8 mouse cellular contexts compared by ENCODE assay signal in the genomic region with DNA sequence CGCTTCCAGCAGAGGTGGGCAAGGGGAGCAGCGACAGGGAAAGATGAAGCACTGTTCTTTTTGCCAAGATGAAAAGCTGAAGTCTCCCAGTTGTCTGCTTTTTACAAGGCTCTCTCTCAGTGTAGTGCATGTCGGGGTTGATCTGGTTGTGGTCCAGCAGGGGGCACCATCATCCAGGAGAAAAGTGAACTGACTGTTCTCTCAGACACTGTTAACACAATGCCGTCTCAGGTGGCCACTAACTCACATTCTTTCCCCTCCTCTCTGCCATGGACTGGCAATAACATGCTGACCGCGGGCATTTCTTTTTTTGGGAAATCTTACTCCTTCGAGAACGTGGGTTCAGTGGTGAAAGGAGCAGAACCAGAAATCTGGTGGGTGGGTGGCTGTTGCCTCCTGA. TPM values are rescaled to one million over a fixed set of nuclear protein-coding genes. Genes with fewer than 3 reads are reported as not detected.
DNase-seq lines count a peak whose midpoint lies in the region; ATAC-seq lines count a peak whose summit lies in the region.

No protein-coding gene starts in this region.

- ATAC-seq in intestine, embryonic 16.5 days, result peak; percentile 47; the same call in 1 of the 2 replicates

- H3K4me2 ChIP-seq in intestine, embryonic 16.5 days (ENCODE audit: low read depth, low read length), result no peak overlapping the region

- H3K9ac ChIP-seq in intestine, embryonic 16.5 days (ENCODE audit: low read depth, low read length), result no peak overlapping the region

- peak; percentile 73 to 93 for DNase-seq in adrenal gland, adult (ENCODE audit: inconsistent age in 2 of 2, low spot score in 1 of 2)
- peak; percentile 88 for DNase-seq in embryo, embryonic 10.5 days (ENCODE audit: low spot score)
- DNase-seq in gastrocnemius, postnatal 4 days (ENCODE audit: low spot score in 2 of 2), result peak; percentile 45 to 73
- peak; percentile 79 to 83 for DNase-seq in left cerebral cortex, postnatal 25 days (ENCODE audit: low spot score in 2 of 2)
- DNase-seq in midbrain, embryonic 10.5 days (ENCODE audit: low spot score), result peak; percentile 70
- peak; percentile 83 for DNase-seq in right cerebral cortex, postnatal 4 days
- DNase-seq in yolk sac, embryonic 10.5 days (ENCODE audit: low spot score), result peak; percentile 45

- H3K4me1 ChIP-seq in intestine, embryonic 16.5 days (ENCODE audit: control insufficient read depth, insufficient read depth, low read length), result no peaks in the 10 kb centered on the region
- no peaks in the 10 kb centered on the region for H3K4me1 ChIP-seq in midbrain, embryonic 10.5 days

- peaks cover 30% of the 10 kb centered on the region for H3K36me3 ChIP-seq in intestine, embryonic 16.5 days (ENCODE audit: control insufficient read depth, insufficient read depth, low read length)
- H3K36me3 ChIP-seq in midbrain, embryonic 10.5 days, result peaks cover 98% of the 10 kb centered on the region

- H3K27me3 ChIP-seq in intestine, embryonic 16.5 days (replicated peaks; ENCODE audit: control insufficient read depth, insufficient read depth, low read length), result no peaks in the 10 kb centered on the region
- H3K27me3 ChIP-seq in midbrain, embryonic 10.5 days (ENCODE audit: low read depth, poor library complexity, severe bottlenecking), result no peaks in the 10 kb centered on the region

- intact Hi-C loops in left cerebral cortex, postnatal 25 days (cut with DNase I), result loop anchor here (1.0 kb wide), 2 partner anchors 106 to 138 kb away; no protein-coding TSS in a partner anchor

- H3K4me3 ChIP-seq in intestine, embryonic 16.5 days (ENCODE audit: low read length), result no peak overlapping the region
- no peak overlapping the region for H3K4me3 ChIP-seq in midbrain, embryonic 10.5 days

- H3K27ac ChIP-seq in intestine, embryonic 16.5 days (ENCODE audit: low read length), result no peak overlapping the region
- no peak overlapping the region for H3K27ac ChIP-seq in midbrain, embryonic 10.5 days (replicated peaks)

- H3K9me3 ChIP-seq in intestine, embryonic 16.5 days (ENCODE audit: control insufficient read depth, low read length), result no peaks in the 10 kb centered on the region
- no peaks in the 10 kb centered on the region for H3K9me3 ChIP-seq in midbrain, embryonic 10.5 days (replicated peaks)

- 38% methylated on average over 8 of the region's 8 CpGs for WGBS in intestine, embryonic 16.5 days
- WGBS in midbrain, embryonic 10.5 days, result 39% methylated on average over 8 of the region's 8 CpGs

RNA-seq across cellular contexts. Expression of a gene that starts 11.3 kb away (rescaled TPM):
- 100 to 1,000 TPM; 220 to 262 TPM for total RNA-seq in gastrocnemius, postnatal 4 days (2021)
- 268 and 293 TPM in 2 replicates for polyA plus RNA-seq in intestine, embryonic 16.5 days (2015; fragmentation: Nextera tagmentation; extraction: Ambion mirVana)
- total RNA-seq in left cerebral cortex, postnatal 25 days (2021), result 100 to 1,000 TPM; 168 to 176 TPM
- 431 and 439 TPM in 2 replicates for polyA plus RNA-seq in midbrain, embryonic 10.5 days (2016; fragmentation: Nextera tagmentation; extraction: Ambion mirVana)

RNA-seq across cellular contexts. Expression of a gene that starts 13.9 kb away (rescaled TPM):
- total RNA-seq in gastrocnemius, postnatal 4 days (2021), result 10 to 100 TPM; 24.6 to 27.6 TPM
- 20.3 and 23.7 TPM in 2 replicates for polyA plus RNA-seq in intestine, embryonic 16.5 days (2015; fragmentation: Nextera tagmentation; extraction: Ambion mirVana)
- 10 to 100 TPM; 19.2 to 19.3 TPM for total RNA-seq in left cerebral cortex, postnatal 25 days (2021)
- polyA plus RNA-seq in midbrain, embryonic 10.5 days (2016; fragmentation: Nextera tagmentation; extraction: Ambion mirVana), result 15.3 and 21.5 TPM in 2 replicates

RNA-seq across cellular contexts. Expression of a gene that starts 37.5 kb away (rescaled TPM):
- total RNA-seq in gastrocnemius, postnatal 4 days (2021), result 10 to 100 TPM; 72.0 to 72.9 TPM
- polyA plus RNA-seq in intestine, embryonic 16.5 days (2015; fragmentation: Nextera tagmentation; extraction: Ambion mirVana), result 251 and 269 TPM in 2 replicates
- 10 to 100 TPM; 10.5 to 12.7 TPM for total RNA-seq in left cerebral cortex, postnatal 25 days (2021)
- 35.7 and 35.8 TPM in 2 replicates for polyA plus RNA-seq in midbrain, embryonic 10.5 days (2016; fragmentation: Nextera tagmentation; extraction: Ambion mirVana)

RNA-seq across cellular contexts. Expression of a gene that starts 47.8 kb away (rescaled TPM):
- total RNA-seq in gastrocnemius, postnatal 4 days (2021), result 10 to 100 TPM; 17.5 to 21.9 TPM
- polyA plus RNA-seq in intestine, embryonic 16.5 days (2015; fragmentation: Nextera tagmentation; extraction: Ambion mirVana), result 17.3 and 17.8 TPM in 2 replicates
- 1 to 10 TPM; 4.0 to 4.6 TPM for total RNA-seq in left cerebral cortex, postnatal 25 days (2021)
- polyA plus RNA-seq in midbrain, embryonic 10.5 days (2016; fragmentation: Nextera tagmentation; extraction: Ambion mirVana), result 12.0 and 12.9 TPM in 2 replicates

Comparison
In these comparisons a context has a peak if more than half of its experiments do, and no peak if none do; other contexts are left out.
1. RNA of a gene that starts 37.5 kb away (total RNA-seq): 72.0 to 72.9 TPM in gastrocnemius, postnatal 4 days; 10.5 to 12.7 TPM in left cerebral cortex, postnatal 25 days; every median in the first group is over 4 times any median in the second.
2. Peak in every context shown above with its lines, with median percentiles within 50 percentile points of each other: DNase-seq.